Mouse (Mus musculus): ENCODE measurements at regions not wholly inside any gene's neighbourhood (a gene's known extent, or its start where the extent isn't known, plus 50 kb on each side); places are given as distances from the start of the nearest gene placed in this dataset.

GRCm38 (mm10) chr10:112798090-112798489 lies 130.7 kb downstream of the Atxn7l3b start:
- TF ChIP-seq EP300 (IDR thresholded peaks at IDR 0.05) = no peak
- TF ChIP-seq CTCF (IDR thresholded peaks at IDR 0.05) = no peak

All from lung, postnatal 0 days (tissue).